Mouse (Mus musculus) neural tube, embryonic 13.5 days (tissue): ENCODE results near the gene Pah. TPM values are rescaled to one million over a fixed set of nuclear protein-coding genes. Genes with fewer than 3 reads are reported as not detected.

Experiments
- ATAC-seq: fragments of 200-750 bp; cut with Nextera tagmentation; 2 replicates; pipeline ENCODE4 v1.8.0; 2017; ENCODE audit warnings: low read depth, mild to moderate bottlenecking, moderate TSS enrichment, moderate library complexity
- H3K27ac ChIP-seq: fragments of 300-500 bp; sonication (generic); replicated peaks from 2 replicates; pipeline ENCODE4 v1.5.1; 2015; ENCODE audit warnings: moderate library complexity, mild to moderate bottlenecking, inconsistent platforms
- H3K27me3 ChIP-seq: fragments of 300-500 bp; sonication (generic); 2 replicates; pipeline ENCODE4 v1.6.1; 2015; ENCODE audit warnings: mild to moderate bottlenecking, inconsistent platforms
- H3K36me3 ChIP-seq: fragments of 300-500 bp; sonication (generic); 2 replicates; pipeline ENCODE4 v1.6.1; 2015; ENCODE audit warnings: mild to moderate bottlenecking, inconsistent platforms
- H3K4me1 ChIP-seq: fragments of 300-500 bp; sonication (generic); replicated peaks from 2 replicates; pipeline ENCODE4 v1.6.1; 2015; ENCODE audit warnings: inconsistent platforms
- H3K4me2 ChIP-seq: fragments of 300-500 bp; sonication (generic); 2 replicates; pipeline ENCODE4 v1.6.1; 2015; ENCODE audit warnings: inconsistent platforms, mild to moderate bottlenecking, moderate library complexity
- H3K4me3 ChIP-seq: fragments of 300-500 bp; sonication (generic); 2 replicates; pipeline ENCODE4 v1.5.1; 2015; ENCODE audit warnings: mild to moderate bottlenecking, inconsistent platforms
- H3K9ac ChIP-seq: fragments of 300-500 bp; sonication (generic); 2 replicates; pipeline ENCODE4 v1.6.1; 2015; ENCODE audit warnings: moderate library complexity, mild to moderate bottlenecking, inconsistent platforms
- H3K9me3 ChIP-seq: fragments of 300-500 bp; sonication (generic); 2 replicates; pipeline ENCODE4 v1.6.1; 2016; ENCODE audit warnings: inconsistent platforms
- WGBS: fragments of 180-500 bp; shearing (Covaris S2); methylation state at CpG from one replicate; pipeline ENCODE4 v1.1.7; 2015; 5-methylcytosine and 5-hydroxymethylcytosine counted together
- polyA plus RNA-seq: library from polyadenylated mRNA; unstranded; fragments of >200 nt; fragmentation: Nextera tagmentation; extraction: Ambion mirVana; gene quantifications from 2 replicates; pipeline ENCODE4 v1.2.1, GENCODE M21; 2015

Gene Pah
- polyA plus RNA-seq, 1 experiment from 2014 or later, result not detected

GRCm38 (mm10) chr10:87596361-87597074 is 74.9 kb downstream of the Pah start:
- H3K36me3 ChIP-seq, result no peaks in the 10 kb centered on the region
- H3K4me3 ChIP-seq, result no peak overlapping the region
- H3K9me3 ChIP-seq, result no peaks in the 10 kb centered on the region
- 45% methylated on average over 5 of the region's 5 CpGs for WGBS
- H3K4me1 ChIP-seq, result peaks cover 6% of the 10 kb centered on the region
- ATAC-seq, result peak; percentile 72
- H3K4me2 ChIP-seq, result peak overlapping the region; percentile 33
- H3K27ac ChIP-seq, result no peak overlapping the region
- H3K27me3 ChIP-seq, result no peaks in the 10 kb centered on the region
- no peak overlapping the region for H3K9ac ChIP-seq

GRCm38 (mm10) chr10:87597075-87597677 is 75.6 kb downstream of the Pah start:
- Histone ChIP-seq H3K4me2 (peak overlapping the region; percentile 33), H3K27ac (no peak overlapping the region), H3K4me3 (no peak overlapping the region), H3K9me3 (no peaks in the 10 kb centered on the region), H3K9ac (no peak overlapping the region), H3K36me3 (no peaks in the 10 kb centered on the region), H3K4me1 (peaks cover 6% of the 10 kb centered on the region), H3K27me3 (no peaks in the 10 kb centered on the region)
- 44% methylated on average over 9 of the region's 9 CpGs for WGBS
- ATAC-seq, result peak; percentile 75

DNA sequence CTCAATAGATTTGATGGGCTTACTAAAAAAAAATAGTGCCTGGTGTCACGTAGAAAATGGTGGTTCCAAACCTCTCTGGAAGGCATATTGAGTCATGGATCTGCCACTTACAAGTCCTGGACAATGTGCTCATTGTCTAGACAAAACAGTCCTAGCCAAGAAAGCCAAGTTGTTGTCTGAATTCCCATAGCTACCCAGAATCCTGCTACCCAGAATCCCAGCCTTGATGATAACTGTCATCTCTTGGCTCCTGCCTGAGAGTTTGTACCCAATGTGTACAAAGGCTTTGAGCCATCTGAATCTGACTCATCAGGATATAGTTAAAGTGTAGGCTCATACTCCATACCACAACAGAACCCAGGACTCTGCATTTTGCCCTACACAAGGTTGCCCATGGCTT is 80.6 kb downstream of the Pah start:
- Histone ChIP-seq H3K4me2 (no peak overlapping the region), H3K4me3 (no peak overlapping the region), H3K9ac (no peak overlapping the region), H3K9me3 (no peaks in the 10 kb centered on the region), H3K4me1 (peaks cover 2% of the 10 kb centered on the region), H3K27me3 (no peaks in the 10 kb centered on the region), H3K27ac (no peak overlapping the region), H3K36me3 (no peaks in the 10 kb centered on the region)
- 65% methylated on average over 1 of the region's 1 CpGs for WGBS
- ATAC-seq, result no peak

DNA sequence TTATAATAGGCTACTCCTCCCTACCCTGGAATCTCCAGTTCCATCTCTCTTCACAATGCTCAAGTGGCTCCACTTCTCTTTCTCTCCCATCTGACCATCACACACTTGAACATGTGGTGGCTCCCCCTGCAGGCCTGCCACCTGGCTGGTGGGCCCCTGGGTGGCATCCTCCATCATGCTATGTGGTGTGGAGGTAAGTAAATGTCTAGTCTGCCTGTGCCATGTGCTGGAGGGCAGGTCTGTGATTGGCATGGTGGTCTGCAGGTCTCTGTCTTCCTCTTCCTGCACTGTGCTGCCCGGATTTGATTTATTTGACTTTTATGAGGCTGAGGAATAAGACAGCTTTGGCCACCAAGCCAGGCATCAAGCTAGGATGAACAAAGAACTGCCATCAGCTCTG is 103.6 kb downstream of the Pah start:
- no peak for ATAC-seq
- Histone ChIP-seq H3K4me3 (no peak overlapping the region), H3K4me1 (no peaks in the 10 kb centered on the region), H3K4me2 (no peak overlapping the region), H3K36me3 (no peaks in the 10 kb centered on the region), H3K27me3 (no peaks in the 10 kb centered on the region), H3K9me3 (no peaks in the 10 kb centered on the region), H3K9ac (no peak overlapping the region), H3K27ac (no peak overlapping the region)
- 65% methylated on average over 1 of the region's 1 CpGs for WGBS

Other genes with a start within 250 kb of the Pah start
- gene Ascl1, start 28.1 kb upstream of the Pah start, polyA plus RNA-seq, result 12.9 and 21.2 TPM in 2 replicates